Mouse (Mus musculus) stomach, embryonic 16.5 days (tissue): Measurements from ENCODE around the gene AC124502.3. TPM values are rescaled to one million over a fixed set of nuclear protein-coding genes. Genes with fewer than 3 reads are reported as not detected.

Experiments used
- ATAC-seq: fragments of 200-750 bp; cut with Nextera tagmentation; 2 replicates; pipeline ENCODE4 v1.8.0; 2017; ENCODE audit warnings: moderate number of reproducible peaks, moderate TSS enrichment; ENCODE audit not compliant: insufficient read depth, low FRiP score
- H3K27ac ChIP-seq: fragments of 300-500 bp; sonication (generic); 2 replicates; pipeline ENCODE4 v1.5.1; 2014; ENCODE audit warnings: low read length
- H3K27me3 ChIP-seq: fragments of 300-500 bp; sonication (generic); 2 replicates; pipeline ENCODE4 v1.6.1; 2014; ENCODE audit warnings: low read length, control low read depth, mixed read lengths; ENCODE audit not compliant: control insufficient read depth, insufficient read depth
- H3K36me3 ChIP-seq: fragments of 300-500 bp; sonication (generic); 2 replicates; pipeline ENCODE4 v1.6.1; 2014; ENCODE audit warnings: low read length; ENCODE audit not compliant: control insufficient read depth, insufficient read depth
- H3K4me1 ChIP-seq: fragments of 300-500 bp; sonication (generic); 2 replicates; pipeline ENCODE4 v1.6.1; 2014; ENCODE audit warnings: low read length, control low read depth, mixed read lengths; ENCODE audit not compliant: control insufficient read depth, insufficient read depth
- H3K4me2 ChIP-seq: fragments of 300-500 bp; sonication (generic); 2 replicates; pipeline ENCODE4 v1.6.1; 2014; ENCODE audit warnings: low read depth, low read length, mixed read lengths
- H3K4me3 ChIP-seq: fragments of 300-500 bp; sonication (generic); replicated peaks from 2 replicates; pipeline ENCODE4 v1.5.1; 2014; ENCODE audit warnings: mild to moderate bottlenecking, low read length
- H3K9ac ChIP-seq: fragments of 300-500 bp; sonication (generic); 2 replicates; pipeline ENCODE4 v1.6.1; 2014; ENCODE audit warnings: low read length
- H3K9me3 ChIP-seq: fragments of 300-500 bp; sonication (generic); replicated peaks from 2 replicates; pipeline ENCODE4 v1.6.1; 2016; ENCODE audit warnings: low read length, control low read depth; ENCODE audit not compliant: control insufficient read depth
- WGBS: fragments of 180-500 bp; shearing (Covaris S2); extraction: QIAGEN DNeasy Blood & Tissue Kit; methylation state at CpG from one replicate; pipeline ENCODE4 v1.1.7; 2014; 5-methylcytosine and 5-hydroxymethylcytosine counted together
- polyA plus RNA-seq: library from polyadenylated mRNA; unstranded; fragments of >200 nt; fragmentation: Nextera tagmentation; extraction: Ambion mirVana; gene quantifications from 2 replicates; pipeline ENCODE4 v1.2.1, GENCODE M21; 2015

AC124502.3 gene
- polyA plus RNA-seq, 1 experiment from 2014 or later = 1.3 TPM

- WGBS = 64% methylated on average over 17 of the region's 17 CpGs
- no peak overlapping the region for H3K9ac ChIP-seq
Measured at GRCm38 (mm10) chr19:5052853-5053252, 14.2 kb downstream of the AC124502.3 start.

GRCm38 (mm10) chr19:5053909-5054308 lies 15.2 kb downstream of the AC124502.3 start:
- Histone ChIP-seq H3K27me3 (peaks cover 10% of the 10 kb centered on the region), H3K36me3 (no peaks in the 10 kb centered on the region), H3K27ac (no peak overlapping the region), H3K9me3 (no peaks in the 10 kb centered on the region), H3K4me3 (no peak overlapping the region), H3K4me1 (peaks cover 37% of the 10 kb centered on the region), H3K9ac (no peak overlapping the region), H3K4me2 (no peak overlapping the region)
- no peak for ATAC-seq
- 20% methylated on average over 9 of the region's 9 CpGs for WGBS

More at GRCm38 (mm10) chr19:5052853-5053252, 14.2 kb downstream of the AC124502.3 start:
- H3K27ac ChIP-seq = no peak overlapping the region
- H3K9me3 ChIP-seq = no peaks in the 10 kb centered on the region
- H3K4me1 ChIP-seq = peaks cover 27% of the 10 kb centered on the region
- no peak for ATAC-seq
- no peak overlapping the region for H3K4me2 ChIP-seq
- peaks cover 10% of the 10 kb centered on the region for H3K27me3 ChIP-seq
- no peaks in the 10 kb centered on the region for H3K36me3 ChIP-seq
- no peak overlapping the region for H3K4me3 ChIP-seq

- Histone ChIP-seq H3K9ac (peak overlapping the region; percentile 20; the same call in 1 of the 2 replicates), H3K4me2 (no peak overlapping the region), H3K4me3 (no peak overlapping the region), H3K9me3 (no peaks in the 10 kb centered on the region), H3K27me3 (peaks cover 9% of the 10 kb centered on the region), H3K4me1 (peaks cover 40% of the 10 kb centered on the region), H3K27ac (no peak overlapping the region; the same call in 1 of the 2 replicates), H3K36me3 (no peaks in the 10 kb centered on the region)
- 15% methylated on average over 6 of the region's 6 CpGs for WGBS
- no peak for ATAC-seq
Measured at GRCm38 (mm10) chr19:5056251-5056650, 17.6 kb downstream of the AC124502.3 start.

- ATAC-seq = no peak
- Histone ChIP-seq H3K9ac (peak overlapping the region; percentile 32), H3K36me3 (no peaks in the 10 kb centered on the region), H3K4me3 (no peak overlapping the region), H3K4me1 (peaks cover 40% of the 10 kb centered on the region), H3K4me2 (0 out of 2 replicates have a peak overlapping the region, but pooled peaks have one; percentile 10), H3K9me3 (no peaks in the 10 kb centered on the region), H3K27me3 (no peaks in the 10 kb centered on the region), H3K27ac (peak overlapping the region; percentile 56)
- WGBS = 25% methylated on average over 16 of the region's 16 CpGs
Measured at GRCm38 (mm10) chr19:5057876-5058775, 19.4 kb downstream of the AC124502.3 start.

GRCm38 (mm10) chr19:5058801-5059771 lies 20.4 kb downstream of the AC124502.3 start:
- Histone ChIP-seq H3K27me3 (no peaks in the 10 kb centered on the region), H3K4me1 (peaks cover 40% of the 10 kb centered on the region), H3K4me3 (no peak overlapping the region), H3K27ac (peak overlapping the region; percentile 56), H3K4me2 (peak overlapping the region; percentile 23; the same call in 1 of the 2 replicates), H3K36me3 (no peaks in the 10 kb centered on the region), H3K9ac (peak overlapping the region; percentile 32), H3K9me3 (no peaks in the 10 kb centered on the region)
- WGBS = 15% methylated on average over 10 of the region's 10 CpGs
- peak; percentile 39 for ATAC-seq

- ATAC-seq = peak; percentile 45
- H3K9ac ChIP-seq = peak overlapping the region; percentile 40
Measured at GRCm38 (mm10) chr19:5060365-5061330, 22.0 kb downstream of the AC124502.3 start.

GRCm38 (mm10) chr19:5062041-5062440 lies 23.4 kb downstream of the AC124502.3 start:
- no peak overlapping the region for H3K4me2 ChIP-seq
- H3K9ac ChIP-seq = no peak overlapping the region
- H3K4me1 ChIP-seq = peaks cover 46% of the 10 kb centered on the region
- no peak overlapping the region for H3K27ac ChIP-seq
- no peaks in the 10 kb centered on the region for H3K27me3 ChIP-seq
- WGBS = 86% methylated on average over 5 of the region's 5 CpGs
- H3K9me3 ChIP-seq = no peaks in the 10 kb centered on the region
- no peaks in the 10 kb centered on the region for H3K36me3 ChIP-seq
- ATAC-seq = no peak
- H3K4me3 ChIP-seq = no peak overlapping the region

More at GRCm38 (mm10) chr19:5060365-5061330, 22.0 kb downstream of the AC124502.3 start:
- H3K4me2 ChIP-seq = no peak overlapping the region
- peak overlapping the region; percentile 56 for H3K27ac ChIP-seq
- H3K9me3 ChIP-seq = no peaks in the 10 kb centered on the region
- H3K4me1 ChIP-seq = peaks cover 48% of the 10 kb centered on the region
- H3K27me3 ChIP-seq = no peaks in the 10 kb centered on the region
- 30% methylated on average over 5 of the region's 5 CpGs for WGBS
- no peak overlapping the region for H3K4me3 ChIP-seq
- H3K36me3 ChIP-seq = no peaks in the 10 kb centered on the region

- ATAC-seq = no peak
- H3K9ac ChIP-seq = no peak overlapping the region
- peaks cover 50% of the 10 kb centered on the region for H3K4me1 ChIP-seq
- H3K4me2 ChIP-seq = no peak overlapping the region
- no peaks in the 10 kb centered on the region for H3K9me3 ChIP-seq
- H3K4me3 ChIP-seq = no peak overlapping the region
- no peak overlapping the region for H3K27ac ChIP-seq
- H3K27me3 ChIP-seq = no peaks in the 10 kb centered on the region
- 73% methylated on average over 6 of the region's 6 CpGs for WGBS
- no peaks in the 10 kb centered on the region for H3K36me3 ChIP-seq
Measured at GRCm38 (mm10) chr19:5062446-5062845, 23.8 kb downstream of the AC124502.3 start.
